Mouse (Mus musculus) cerebellum, adult 2 months (tissue): ENCODE measurements around the gene Myo10.

Source experiments
- CTCF ChIP-seq: fragments of 200-500 bp; IDR thresholded peaks from 2 replicates; pipeline ENCODE4 v1.5.1; 2011; ENCODE audit warnings: low read depth, mild to moderate bottlenecking, control low read depth, low read length, moderate library complexity, borderline replicate concordance; ENCODE audit not compliant: insufficient read depth
- POLR2A ChIP-seq: fragments of 200-500 bp; IDR thresholded peaks from 2 replicates; pipeline ENCODE4 v1.6.1; 2011; ENCODE audit warnings: low read length, control low read depth, borderline replicate concordance; ENCODE audit not compliant: insufficient read depth

GRCm38 (mm10) chr15:25631332-25631731, 9.0 kb downstream of the Myo10 start:
- no peak for TF ChIP-seq CTCF
- TF ChIP-seq POLR2A, result no peak
